Mouse (Mus musculus) midbrain, embryonic 13.5 days (tissue): ENCODE results near the gene Gm11563. TPM values are rescaled to one million over a fixed set of nuclear protein-coding genes. Genes with fewer than 3 reads are reported as not detected.
"Not testable (repeated sequence)": the region's sequence is repeated elsewhere in the genome, so short reads cannot be mapped to it uniquely, and the experiment has no call there.

Experiments
- ATAC-seq: fragments of 200-750 bp; cut with Nextera tagmentation; 2 replicates; pipeline ENCODE4 v1.8.0; 2017; ENCODE audit warnings: mild to moderate bottlenecking, moderate TSS enrichment, moderate library complexity
- H3K27ac ChIP-seq: fragments of 300-500 bp; sonication (generic); 2 replicates; pipeline ENCODE4 v1.5.1; 2015; ENCODE audit warnings: inconsistent platforms, mild to moderate bottlenecking, moderate library complexity
- H3K27me3 ChIP-seq: fragments of 300-500 bp; sonication (generic); 2 replicates; pipeline ENCODE4 v1.6.1; 2015; ENCODE audit warnings: mild to moderate bottlenecking, inconsistent platforms
- H3K36me3 ChIP-seq: fragments of 300-500 bp; sonication (generic); 2 replicates; pipeline ENCODE4 v1.6.1; 2015; ENCODE audit warnings: mild to moderate bottlenecking, inconsistent platforms
- H3K4me1 ChIP-seq: fragments of 300-500 bp; sonication (generic); replicated peaks from 2 replicates; pipeline ENCODE4 v1.6.1; 2015; ENCODE audit warnings: inconsistent platforms
- H3K4me2 ChIP-seq: fragments of 300-500 bp; sonication (generic); replicated peaks from 2 replicates; pipeline ENCODE4 v1.6.1; 2015; ENCODE audit warnings: moderate library complexity, mild to moderate bottlenecking, inconsistent platforms
- H3K4me3 ChIP-seq: fragments of 300-500 bp; sonication (generic); replicated peaks from 2 replicates; pipeline ENCODE4 v1.5.1; 2015; ENCODE audit warnings: mild to moderate bottlenecking, inconsistent platforms
- H3K9ac ChIP-seq: fragments of 300-500 bp; sonication (generic); replicated peaks from 2 replicates; pipeline ENCODE4 v1.6.1; 2015; ENCODE audit warnings: mild to moderate bottlenecking, inconsistent platforms
- H3K9me3 ChIP-seq: fragments of 300-500 bp; sonication (generic); 2 replicates; pipeline ENCODE4 v1.6.1; 2016; ENCODE audit warnings: mild to moderate bottlenecking, inconsistent platforms
- WGBS: fragments of 180-500 bp; shearing (Covaris S2); methylation state at CpG from one replicate; pipeline ENCODE4 v1.1.7; 2015; 5-methylcytosine and 5-hydroxymethylcytosine counted together
- polyA plus RNA-seq: library from polyadenylated mRNA; unstranded; fragments of >200 nt; fragmentation: Nextera tagmentation; extraction: Ambion mirVana; gene quantifications from 2 replicates; pipeline ENCODE4 v1.2.1, GENCODE M21; 2015

Gene Gm11563
- polyA plus RNA-seq, result not detected in 2 replicates

GRCm38 (mm10) chr11:99658467-99659010, at the start of gene Gm11563:
Gene Gm11563 (minus strand): TSS chr11:99658960.
- H3K4me3 ChIP-seq, H3K9me3 ChIP-seq, H3K36me3 ChIP-seq, ATAC-seq, H3K4me1 ChIP-seq, H3K4me2 ChIP-seq, H3K27me3 ChIP-seq, H3K9ac ChIP-seq, H3K27ac ChIP-seq: not testable (repeated sequence)
- 80% methylated on average over 10 of the region's 10 CpGs for WGBS

GRCm38 (mm10) chr11:99690463-99690862, 31.7 kb upstream of the Gm11563 start, which contains the start of gene Gm14190:
Gene Gm14190 (minus strand): TSS chr11:99690740.
- ATAC-seq, result no peak
- no peak within 1 kb of the TSS for H3K4me3 ChIP-seq

GRCm38 (mm10) chr11:99685235-99685634, 26.5 kb upstream of the Gm11563 start:
- H3K4me3 ChIP-seq, ATAC-seq, H3K27ac ChIP-seq, H3K36me3 ChIP-seq, H3K9me3 ChIP-seq, H3K27me3 ChIP-seq, H3K4me1 ChIP-seq, H3K9ac ChIP-seq, H3K4me2 ChIP-seq: not testable (repeated sequence)
- WGBS, result 83% methylated on average over 1 of the region's 1 CpGs

More at GRCm38 (mm10) chr11:99690463-99690862, 31.7 kb upstream of the Gm11563 start, which contains the start of gene Gm14190:
- H3K27ac ChIP-seq, result no peak within 1 kb of the TSS
- no peaks in the 10 kb centered on the region for H3K36me3 ChIP-seq
- H3K27me3 ChIP-seq, result no peaks in the 10 kb centered on the region
- no peak within 1 kb of the TSS for H3K9ac ChIP-seq
- 87% methylated on average over 1 of the region's 1 CpGs for WGBS
- H3K9me3 ChIP-seq, result no peaks in the 10 kb centered on the region
- no peak within 1 kb of the TSS for H3K4me2 ChIP-seq
- no peaks in the 10 kb centered on the region for H3K4me1 ChIP-seq

GRCm38 (mm10) chr11:99683481-99683880, 24.7 kb upstream of the Gm11563 start:
- WGBS, result 81% methylated on average over 2 of the region's 2 CpGs
- no peak overlapping the region for H3K27ac ChIP-seq

GRCm38 (mm10) chr11:99665860-99666259, 7.1 kb upstream of the Gm11563 start, which contains the start of gene Krtap4-6:
Gene Krtap4-6 (minus strand): TSS chr11:99665960.
- H3K4me1 ChIP-seq, result no peaks in the 10 kb centered on the region
- H3K4me3 ChIP-seq, result no peak within 1 kb of the TSS
- H3K27ac ChIP-seq, result no peak within 1 kb of the TSS
- H3K9me3 ChIP-seq, result no peaks in the 10 kb centered on the region
- no peak within 1 kb of the TSS for H3K9ac ChIP-seq
- H3K27me3 ChIP-seq, result no peaks in the 10 kb centered on the region
- no peaks in the 10 kb centered on the region for H3K36me3 ChIP-seq
- H3K4me2 ChIP-seq, result no peak within 1 kb of the TSS
- ATAC-seq, result no peak

More at GRCm38 (mm10) chr11:99683481-99683880, 24.7 kb upstream of the Gm11563 start:
- H3K4me3 ChIP-seq, result no peak overlapping the region
- no peak overlapping the region for H3K4me2 ChIP-seq
- H3K27me3 ChIP-seq, result no peaks in the 10 kb centered on the region
- no peak overlapping the region for H3K9ac ChIP-seq
- no peaks in the 10 kb centered on the region for H3K9me3 ChIP-seq
- ATAC-seq, result no peak
- H3K4me1 ChIP-seq, result no peaks in the 10 kb centered on the region
- H3K36me3 ChIP-seq, result no peaks in the 10 kb centered on the region

- no peak overlapping the region for H3K27ac ChIP-seq
- WGBS, result 94% methylated on average over 10 of the region's 10 CpGs
- no peak overlapping the region for H3K4me2 ChIP-seq
- no peaks in the 10 kb centered on the region for H3K27me3 ChIP-seq
- H3K4me1 ChIP-seq, result no peaks in the 10 kb centered on the region
- H3K9me3 ChIP-seq, result no peaks in the 10 kb centered on the region
- no peak overlapping the region for H3K9ac ChIP-seq
- no peaks in the 10 kb centered on the region for H3K36me3 ChIP-seq
- H3K4me3 ChIP-seq, result no peak overlapping the region
- ATAC-seq, result no peak
Measured at GRCm38 (mm10) chr11:99662802-99663201, 4.0 kb upstream of the Gm11563 start.

GRCm38 (mm10) chr11:99659256-99659655, 496 bp upstream of the Gm11563 start:
- H3K4me3 ChIP-seq, result no peak overlapping the region
- H3K4me2 ChIP-seq, result no peak overlapping the region
- no peaks in the 10 kb centered on the region for H3K36me3 ChIP-seq
- no peak overlapping the region for H3K9ac ChIP-seq
- H3K4me1 ChIP-seq, result no peaks in the 10 kb centered on the region
- WGBS, result 91% methylated on average over 4 of the region's 4 CpGs
- no peaks in the 10 kb centered on the region for H3K27me3 ChIP-seq
- no peak overlapping the region for H3K27ac ChIP-seq
- no peak for ATAC-seq
- no peaks in the 10 kb centered on the region for H3K9me3 ChIP-seq

GRCm38 (mm10) chr11:99657051-99657450, 1.7 kb downstream of the Gm11563 start:
- Histone ChIP-seq H3K4me3 (no peak overlapping the region), H3K27me3 (no peaks in the 10 kb centered on the region), H3K4me2 (no peak overlapping the region), H3K36me3 (no peaks in the 10 kb centered on the region), H3K9me3 (no peaks in the 10 kb centered on the region), H3K27ac (no peak overlapping the region), H3K9ac (no peak overlapping the region), H3K4me1 (no peaks in the 10 kb centered on the region)
- 61% methylated on average over 5 of the region's 5 CpGs for WGBS
- no peak for ATAC-seq

- no peak for ATAC-seq
- Histone ChIP-seq H3K27me3 (no peaks in the 10 kb centered on the region), H3K4me2 (no peak within 1 kb of the TSS), H3K36me3 (no peaks in the 10 kb centered on the region), H3K9ac (no peak within 1 kb of the TSS), H3K27ac (no peak within 1 kb of the TSS), H3K9me3 (no peaks in the 10 kb centered on the region), H3K4me3 (no peak within 1 kb of the TSS), H3K4me1 (no peaks in the 10 kb centered on the region)
- WGBS, result 88% methylated on average over 2 of the region's 2 CpGs
Measured at GRCm38 (mm10) chr11:99650136-99650535, 8.6 kb downstream of the Gm11563 start, which contains the start of gene Gm11555. Gene Gm11555 (minus strand): TSS chr11:99650236.

- H3K4me3 ChIP-seq, result no peak overlapping the region
- H3K27me3 ChIP-seq, result no peaks in the 10 kb centered on the region
- no peak for ATAC-seq
- 89% methylated on average over 15 of the region's 15 CpGs for WGBS
- no peaks in the 10 kb centered on the region for H3K9me3 ChIP-seq
- H3K4me2 ChIP-seq, result no peak overlapping the region
- no peaks in the 10 kb centered on the region for H3K4me1 ChIP-seq
- no peak overlapping the region for H3K27ac ChIP-seq
- H3K9ac ChIP-seq, result no peak overlapping the region
- H3K36me3 ChIP-seq, result no peaks in the 10 kb centered on the region
Measured at GRCm38 (mm10) chr11:99646444-99646843, 12.3 kb downstream of the Gm11563 start.

GRCm38 (mm10) chr11:99644351-99644750, 14.4 kb downstream of the Gm11563 start:
- no peak for ATAC-seq
- WGBS, result 70% methylated on average over 3 of the region's 3 CpGs
- no peaks in the 10 kb centered on the region for H3K4me1 ChIP-seq
- no peak overlapping the region for H3K27ac ChIP-seq
- no peak overlapping the region for H3K9ac ChIP-seq
- H3K9me3 ChIP-seq, result no peaks in the 10 kb centered on the region
- no peaks in the 10 kb centered on the region for H3K36me3 ChIP-seq
- no peaks in the 10 kb centered on the region for H3K27me3 ChIP-seq
- no peak overlapping the region for H3K4me2 ChIP-seq
- no peak overlapping the region for H3K4me3 ChIP-seq

GRCm38 (mm10) chr11:99643635-99644139, 15.1 kb downstream of the Gm11563 start, which contains the start of gene Krtap4-7:
Gene Krtap4-7 (minus strand): TSS chr11:99644089.
- not testable (repeated sequence) for H3K4me2 ChIP-seq, H3K4me1 ChIP-seq, H3K4me3 ChIP-seq, H3K9ac ChIP-seq, H3K36me3 ChIP-seq, H3K27me3 ChIP-seq, H3K9me3 ChIP-seq, H3K27ac ChIP-seq, ATAC-seq
- 87% methylated on average over 9 of the region's 9 CpGs for WGBS

- no peak overlapping the region for H3K4me3 ChIP-seq
- WGBS, result 47% methylated on average over 1 of the region's 1 CpGs
- no peaks in the 10 kb centered on the region for H3K36me3 ChIP-seq
- H3K4me1 ChIP-seq, result no peaks in the 10 kb centered on the region
- ATAC-seq, result no peak
- H3K27ac ChIP-seq, result no peak overlapping the region
- no peak overlapping the region for H3K9ac ChIP-seq
- H3K9me3 ChIP-seq, result no peaks in the 10 kb centered on the region
- no peak overlapping the region for H3K4me2 ChIP-seq
- no peaks in the 10 kb centered on the region for H3K27me3 ChIP-seq
Measured at GRCm38 (mm10) chr11:99640926-99641325, 17.8 kb downstream of the Gm11563 start.
